Mouse (Mus musculus): ENCODE results near the gene Nat8.

- no peak for TF ChIP-seq GATA1 (IDR thresholded peaks at IDR 0.05; ENCODE audit: borderline replicate concordance, low read length)
- TF ChIP-seq FLI1 (IDR thresholded peaks at IDR 0.05; ENCODE audit: low read length): no peak
These were observed 31.3 kb upstream of the Nat8 start for GRCm38 (mm10) chr6:85863136-85863535.
